8 mouse cellular contexts compared by ENCODE assay signal in the genomic region with DNA sequence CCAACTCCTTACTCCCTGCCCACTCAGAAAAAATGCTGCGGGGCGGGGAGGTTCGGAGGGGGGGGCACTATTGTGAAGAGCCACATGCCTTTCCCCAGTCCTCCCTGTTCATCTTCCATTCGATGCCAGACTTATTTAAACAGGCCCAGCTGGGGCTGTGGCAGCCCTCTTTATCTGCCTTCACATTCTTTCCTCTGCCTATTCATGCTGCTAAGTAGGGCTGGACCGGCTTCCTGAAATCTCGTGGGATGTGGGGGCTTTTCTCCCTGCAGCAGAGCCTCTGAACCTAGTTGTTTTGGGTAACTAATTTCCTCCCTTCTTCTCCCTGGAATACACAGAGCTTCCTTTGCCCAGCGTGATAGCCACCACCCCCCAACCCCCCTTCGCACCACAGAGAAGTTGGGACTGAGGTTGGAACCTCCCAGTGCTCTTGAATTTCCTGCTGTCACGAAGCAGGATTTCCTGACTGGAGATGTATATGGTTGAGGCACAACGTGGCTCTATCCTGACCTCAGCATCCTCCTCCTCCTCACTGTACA.
DNase-seq lines count a peak whose midpoint lies in the region; ATAC-seq and TF ChIP-seq lines count a peak whose summit lies in the region.

No protein-coding gene starts in this region.

- no peak overlapping the region for H3K9ac ChIP-seq in heart, embryonic 11.5 days (ENCODE audit: low read depth, low read length)
- no peak overlapping the region; the same call in 1 of the 2 replicates for H3K9ac ChIP-seq in kidney, embryonic 16.5 days (replicated peaks; ENCODE audit: low read length)

- no peaks in the 10 kb centered on the region for H3K36me3 ChIP-seq in heart, embryonic 11.5 days (ENCODE audit: control insufficient read depth, insufficient read depth, low read length)
- no peaks in the 10 kb centered on the region for H3K36me3 ChIP-seq in kidney, embryonic 16.5 days (ENCODE audit: insufficient read depth, low read length)

- no peaks in the 10 kb centered on the region for H3K27me3 ChIP-seq in heart, embryonic 11.5 days (ENCODE audit: control insufficient read depth, insufficient read depth, low read length)
- H3K27me3 ChIP-seq in kidney, embryonic 16.5 days (ENCODE audit: insufficient read depth, low read length), result no peaks in the 10 kb centered on the region

- intact Hi-C loops in gastrocnemius, adult 2 months (cut with DNase I), result no loop called here
- intact Hi-C loops in gastrocnemius, postnatal 36 days (cut with DNase I), result no loop called here

- H3K4me1 ChIP-seq in heart, embryonic 11.5 days (ENCODE audit: control insufficient read depth, insufficient read depth, low read length), result peaks cover 16% of the 10 kb centered on the region
- H3K4me1 ChIP-seq in kidney, embryonic 16.5 days (ENCODE audit: insufficient read depth, low read length), result peaks cover 20% of the 10 kb centered on the region

- no peak for TF ChIP-seq CTCF in gastrocnemius, adult 2 months (IDR thresholded peaks at IDR 0.05)

- no peak overlapping the region for H3K4me2 ChIP-seq in heart, embryonic 11.5 days
- H3K4me2 ChIP-seq in kidney, embryonic 16.5 days (replicated peaks; ENCODE audit: low read depth, low read length), result 0 out of 2 replicates have a peak overlapping the region, but pooled peaks have one; percentile 20

- H3K27ac ChIP-seq in gastrocnemius, adult 2 months, result peak overlapping the region; percentile 67
- peak overlapping the region; percentile 77 for H3K27ac ChIP-seq in heart, embryonic 11.5 days (ENCODE audit: low read depth, low read length)
- peak overlapping the region; percentile 84 for H3K27ac ChIP-seq in kidney, embryonic 16.5 days (ENCODE audit: low read length)

- WGBS in heart, embryonic 11.5 days (ENCODE audit: insufficient replicate concordance), result 8% methylated on average over 10 of the region's 10 CpGs
- WGBS in kidney, embryonic 16.5 days, result 12% methylated on average over 10 of the region's 10 CpGs

- no peak for DNase-seq in gastrocnemius, adult 2 months
- DNase-seq in gastrocnemius, postnatal 36 days, result no peak
- no peak for DNase-seq in thymus, postnatal 25 days
- no peak for DNase-seq in spleen, postnatal 14 days (ENCODE audit: low spot score in 2 of 2)
- DNase-seq in frontal cortex, postnatal 14 days (ENCODE audit: low spot score in 2 of 2), result no peak

- no peak overlapping the region for H3K4me3 ChIP-seq in gastrocnemius, adult 2 months
- no peak overlapping the region for H3K4me3 ChIP-seq in heart, embryonic 11.5 days (ENCODE audit: low read depth, low read length)
- H3K4me3 ChIP-seq in kidney, embryonic 16.5 days (ENCODE audit: low read length), result no peak overlapping the region

- H3K9me3 ChIP-seq in heart, embryonic 11.5 days (replicated peaks; ENCODE audit: control insufficient read depth, low read length), result no peaks in the 10 kb centered on the region; the same call in 1 of the 2 replicates
- peaks cover 2% of the 10 kb centered on the region; the same call in 1 of the 2 replicates for H3K9me3 ChIP-seq in kidney, embryonic 16.5 days (ENCODE audit: low read length)

- ATAC-seq in heart, embryonic 11.5 days (replicated peaks; ENCODE audit: insufficient number of reproducible peaks, low FRiP score, low TSS enrichment), result peak; percentile 76
- peak; percentile 85 for ATAC-seq in kidney, embryonic 16.5 days (ENCODE audit: low FRiP score, low TSS enrichment)
- ATAC-seq in megakaryocyte-erythroid progenitor cell, adult 5-6 weeks (replicated peaks; ENCODE audit: low FRiP score, low TSS enrichment, poor library complexity, severe bottlenecking), result peak; percentile 57
